Mouse (Mus musculus) hindbrain, embryonic 11.5 days (tissue): ENCODE results near the gene Sh3glb2. TPM values are rescaled to one million over a fixed set of nuclear protein-coding genes. Genes with fewer than 3 reads are reported as not detected.

Source experiments
- ATAC-seq: fragments of 200-750 bp; cut with Nextera tagmentation; 2 replicates; pipeline ENCODE4 v1.8.0; 2017; ENCODE audit warnings: mild to moderate bottlenecking, moderate TSS enrichment, moderate library complexity; ENCODE audit not compliant: low FRiP score
- DNase-seq: peaks from one replicate; pipeline ENCODE4 v3.0.0-alpha.2; 2015; ENCODE audit warnings: low spot score
- H3K27ac ChIP-seq: fragments of 300-500 bp; sonication (generic); 2 replicates; pipeline ENCODE4 v1.5.1; 2014; ENCODE audit warnings: mild to moderate bottlenecking, low read depth, low read length
- H3K27me3 ChIP-seq: fragments of 300-500 bp; sonication (generic); 2 replicates; pipeline ENCODE4 v1.6.1; 2014; ENCODE audit warnings: mild to moderate bottlenecking, low read length, moderate library complexity, mixed read lengths; ENCODE audit not compliant: control insufficient read depth, insufficient read depth
- H3K36me3 ChIP-seq: fragments of 300-500 bp; sonication (generic); 2 replicates; pipeline ENCODE4 v1.6.1; 2014; ENCODE audit warnings: mild to moderate bottlenecking, low read length, moderate library complexity, mixed read lengths; ENCODE audit not compliant: control insufficient read depth, insufficient read depth
- H3K4me1 ChIP-seq: fragments of 300-500 bp; sonication (generic); replicated peaks from 2 replicates; pipeline ENCODE4 v1.6.1; 2014; ENCODE audit warnings: low read length, mixed read lengths; ENCODE audit not compliant: control insufficient read depth, insufficient read depth
- H3K4me2 ChIP-seq: fragments of 300-500 bp; sonication (generic); replicated peaks from 2 replicates; pipeline ENCODE4 v1.6.1; 2014; ENCODE audit warnings: mild to moderate bottlenecking, low read depth, low read length
- H3K4me3 ChIP-seq: fragments of 300-500 bp; sonication (generic); 2 replicates; pipeline ENCODE4 v1.5.1; 2014; ENCODE audit warnings: low read depth, low read length
- H3K9ac ChIP-seq: fragments of 300-500 bp; sonication (generic); 2 replicates; pipeline ENCODE4 v1.6.1; 2014; ENCODE audit warnings: low read depth, low read length
- H3K9me3 ChIP-seq: fragments of 300-500 bp; sonication (generic); 2 replicates; pipeline ENCODE4 v1.6.1; 2016; ENCODE audit warnings: low read length; ENCODE audit not compliant: control insufficient read depth
- WGBS: fragments of 180-500 bp; shearing (Covaris S2); extraction: QIAGEN DNeasy Blood & Tissue Kit; methylation state at CpG from one replicate; pipeline ENCODE4 v1.1.7; 2014; 5-methylcytosine and 5-hydroxymethylcytosine counted together
- polyA plus RNA-seq: library from polyadenylated mRNA; unstranded; fragments of >200 nt; fragmentation: Nextera tagmentation; extraction: Ambion mirVana; gene quantifications from 2 replicates; pipeline ENCODE4 v1.2.1, GENCODE M21; 2014

Gene Sh3glb2
- polyA plus RNA-seq, 1 experiment from 2014 or later, result 48.5 TPM

- no peak overlapping the region for H3K4me2 ChIP-seq
- 100% methylated on average over 2 of the region's 2 CpGs for whole genome bisulfite sequencing
- ATAC-seq (no peak), DNase-seq (no peak)
- H3K27me3 ChIP-seq, result no peaks in the 10 kb centered on the region
- H3K27ac ChIP-seq, result no peak overlapping the region
- H3K36me3 ChIP-seq, result peaks cover 25% of the 10 kb centered on the region
- no peaks in the 10 kb centered on the region for H3K4me1 ChIP-seq
- no peak overlapping the region for H3K4me3 ChIP-seq
- no peak overlapping the region for H3K9ac ChIP-seq
- no peaks in the 10 kb centered on the region for H3K9me3 ChIP-seq
Observed at GRCm38 (mm10) chr2:30311481-30311880, 47.7 kb downstream of the Sh3glb2 start.

DNA sequence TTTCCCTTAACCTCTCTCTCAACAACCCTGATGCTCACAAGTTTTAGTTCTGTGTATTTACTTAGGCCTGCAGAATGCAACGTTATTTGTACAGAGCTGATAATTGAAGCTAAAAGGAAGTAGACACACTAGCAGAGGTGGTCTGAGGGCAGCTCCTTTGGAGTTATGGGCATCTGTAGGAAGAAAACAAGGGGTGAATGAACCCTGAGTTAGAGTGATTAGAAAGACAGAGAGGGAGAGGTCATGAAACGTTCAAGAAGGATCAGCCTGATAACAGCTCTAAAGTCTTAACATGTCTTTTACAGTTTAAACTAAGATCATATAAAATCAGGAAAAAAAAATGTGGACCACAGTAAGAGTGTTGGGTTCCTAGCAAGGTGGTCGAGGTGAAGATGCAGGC, 49.8 kb downstream of the Sh3glb2 start:
- Histone ChIP-seq H3K9me3 (no peaks in the 10 kb centered on the region), H3K4me2 (no peak overlapping the region), H3K4me1 (no peaks in the 10 kb centered on the region), H3K9ac (no peak overlapping the region), H3K36me3 (peaks cover 14% of the 10 kb centered on the region), H3K27me3 (no peaks in the 10 kb centered on the region), H3K4me3 (no peak overlapping the region), H3K27ac (no peak overlapping the region)
- DNase-seq (no peak), ATAC-seq (no peak)
- WGBS, result 93% methylated on average over 3 of the region's 3 CpGs

DNA sequence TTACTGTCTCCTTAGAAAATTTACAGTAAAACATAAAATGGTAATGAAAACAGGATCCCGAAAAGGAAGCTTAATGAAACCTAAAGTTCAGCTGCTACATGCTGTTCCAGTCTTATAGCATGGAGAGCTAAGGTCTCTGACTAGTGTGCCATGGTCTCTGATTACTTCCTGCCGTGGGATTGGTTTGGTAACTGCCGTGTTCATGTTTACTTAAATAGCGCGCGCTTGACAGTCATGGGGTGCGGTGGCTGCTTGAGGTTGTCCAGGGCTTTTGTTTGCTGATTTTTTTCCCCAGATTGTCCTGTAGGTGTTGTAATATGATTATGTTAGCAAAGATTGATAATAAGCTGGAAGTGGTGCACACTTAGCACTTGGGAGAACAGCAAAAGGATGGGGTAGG, 53.0 kb downstream of the Sh3glb2 start:
- Histone ChIP-seq H3K9ac (no peak overlapping the region), H3K27ac (no peak overlapping the region), H3K4me3 (no peak overlapping the region), H3K36me3 (peaks cover 14% of the 10 kb centered on the region), H3K9me3 (no peaks in the 10 kb centered on the region), H3K27me3 (no peaks in the 10 kb centered on the region), H3K4me2 (no peak overlapping the region), H3K4me1 (no peaks in the 10 kb centered on the region)
- 98% methylated on average over 7 of the region's 7 CpGs for WGBS
- ATAC-seq, result no peak
- DNase-seq, result no peak

GRCm38 (mm10) chr2:30299966-30300365, 59.2 kb downstream of the Sh3glb2 start:
- no peaks in the 10 kb centered on the region for H3K9me3 ChIP-seq
- H3K4me2 ChIP-seq, result no peak overlapping the region
- H3K4me1 ChIP-seq, result no peaks in the 10 kb centered on the region
- no peaks in the 10 kb centered on the region for H3K27me3 ChIP-seq
- no peak overlapping the region for H3K9ac ChIP-seq
- H3K27ac ChIP-seq, result no peak overlapping the region
- no peak for ATAC-seq
- DNase-seq, result no peak
- no peak overlapping the region for H3K4me3 ChIP-seq
- WGBS, result 94% methylated on average over 5 of the region's 5 CpGs
- H3K36me3 ChIP-seq, result peaks cover 4% of the 10 kb centered on the region; the same call in 1 of the 2 replicates

DNA sequence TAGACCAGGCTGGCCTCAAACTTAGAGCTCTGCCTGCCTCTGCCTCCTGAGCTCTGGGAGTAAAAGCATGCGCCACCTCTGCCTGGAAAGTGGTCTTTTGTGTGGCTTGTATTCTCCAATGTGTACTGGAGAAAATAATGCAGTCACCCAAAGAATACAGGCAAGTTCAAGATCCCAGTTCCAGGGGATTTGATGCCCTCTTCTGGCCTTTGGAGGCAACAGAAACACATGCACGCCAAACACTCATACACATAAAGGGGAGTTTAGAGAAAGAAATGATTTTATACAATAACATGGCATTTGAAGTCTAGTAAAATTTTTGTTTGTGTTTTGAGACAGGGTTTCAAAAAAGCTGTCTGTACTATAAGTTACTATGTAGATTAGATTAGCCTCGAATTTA, 59.6 kb downstream of the Sh3glb2 start:
- no peak for ATAC-seq
- WGBS, result 80% methylated on average over 3 of the region's 3 CpGs
- H3K4me3 ChIP-seq, result no peak overlapping the region
- no peak overlapping the region for H3K9ac ChIP-seq
- H3K27ac ChIP-seq, result no peak overlapping the region
- no peaks in the 10 kb centered on the region for H3K4me1 ChIP-seq
- H3K4me2 ChIP-seq, result no peak overlapping the region
- no peak for DNase-seq
- H3K27me3 ChIP-seq, result no peaks in the 10 kb centered on the region
- peaks cover 2% of the 10 kb centered on the region; the same call in 1 of the 2 replicates for H3K36me3 ChIP-seq
- no peaks in the 10 kb centered on the region for H3K9me3 ChIP-seq

Other genes with a start within 250 kb of the Sh3glb2 start
- gene Zer1, start 234.8 kb downstream of the Sh3glb2 start, polyA plus RNA-seq, result 6.5 and 9.3 TPM in 2 replicates
- gene Tbc1d13, start 225.6 kb downstream of the Sh3glb2 start, polyA plus RNA-seq, result 16.3 and 20.6 TPM in 2 replicates
- 15.3 and 15.6 TPM in 2 replicates for gene Endog, start 187.8 kb downstream of the Sh3glb2 start, polyA plus RNA-seq
- gene Spout1, start 180.9 kb downstream of the Sh3glb2 start, polyA plus RNA-seq, result 62.1 and 65.9 TPM in 2 replicates
- gene Kyat1, start 153.5 kb downstream of the Sh3glb2 start, polyA plus RNA-seq, result 9.4 and 10.0 TPM in 2 replicates
- 47.6 and 55.9 TPM in 2 replicates for gene Lrrc8a, start 121.6 kb downstream of the Sh3glb2 start, polyA plus RNA-seq
- 0.06 and 0.07 TPM in 2 replicates for gene Gm28035, start 118.8 kb downstream of the Sh3glb2 start, polyA plus RNA-seq
- 4.2 and 5.6 TPM in 2 replicates for gene Phyhd1, start 93.1 kb downstream of the Sh3glb2 start, polyA plus RNA-seq
- gene Gm28038, start 78.3 kb downstream of the Sh3glb2 start, polyA plus RNA-seq, result not detected in 2 replicates
- 24.0 and 24.1 TPM in 2 replicates for gene Dolk, start 73.0 kb downstream of the Sh3glb2 start, polyA plus RNA-seq
- 44.5 and 49.9 TPM in 2 replicates for gene Nup188, start 72.9 kb downstream of the Sh3glb2 start, polyA plus RNA-seq
- 13.9 and 18.6 TPM in 2 replicates for gene Miga2, start 4.9 kb upstream of the Sh3glb2 start, polyA plus RNA-seq
- gene Dolpp1, start 32.9 kb upstream of the Sh3glb2 start, polyA plus RNA-seq, result 41.9 and 44.5 TPM in 2 replicates
- 21.5 and 27.5 TPM in 2 replicates for gene Crat, start 56.5 kb upstream of the Sh3glb2 start, polyA plus RNA-seq
- gene Ptpa, start 56.7 kb upstream of the Sh3glb2 start, polyA plus RNA-seq, result 55.4 and 62.8 TPM in 2 replicates
- 6.3 and 6.8 TPM in 2 replicates for gene Ier5l, start 114.9 kb upstream of the Sh3glb2 start, polyA plus RNA-seq
- gene Cstad, start 235.7 kb upstream of the Sh3glb2 start, polyA plus RNA-seq, result 0.18 and 0.57 TPM in 2 replicates